Mouse (Mus musculus): ENCODE results near the gene 2700097O09Rik.
"Not testable (repeated sequence)": the region's sequence is repeated elsewhere in the genome, so short reads cannot be mapped to it uniquely, and the experiment has no call there.

GRCm38 (mm10) chr12:55124242-55124641, 44.3 kb upstream of the 2700097O09Rik start, which contains the start of gene Fam177a:
- TF ChIP-seq CTCF (IDR thresholded peaks at IDR 0.05; ENCODE audit: extremely low read depth, insufficient read length, insufficient replicate concordance, low read depth, low read length); POLR2A (IDR thresholded peaks at IDR 0.05; ENCODE audit: low read depth, low read length): not testable (repeated sequence)
